Mouse (Mus musculus): ENCODE results near the gene Des. TPM values are rescaled to one million over a fixed set of nuclear protein-coding genes. Genes with fewer than 3 reads are reported as not detected.

The Des gene
- polyA plus RNA-seq, 1 experiment = 23.3 TPM

- no peak overlapping the region for H3K4me3 ChIP-seq (ENCODE audit: low read depth, low read length)
- no peaks in the 10 kb centered on the region for H3K9me3 ChIP-seq (replicated peaks; ENCODE audit: control insufficient read depth, insufficient read depth, low read length, poor library complexity, severe bottlenecking)
- no peaks in the 10 kb centered on the region for H3K36me3 ChIP-seq (ENCODE audit: control insufficient read depth, insufficient read depth, low read length, poor library complexity, severe bottlenecking)
- no peak overlapping the region for H3K9ac ChIP-seq (ENCODE audit: low read depth, poor library complexity, severe bottlenecking)
- TF ChIP-seq POLR2A (IDR thresholded peaks at IDR 0.05; ENCODE audit: insufficient read depth, low read length) = no peak
- TF ChIP-seq EP300 (IDR thresholded peaks at IDR 0.05; ENCODE audit: insufficient read depth, low read depth, low read length) = no peak
- TF ChIP-seq CTCF (IDR thresholded peaks at IDR 0.05; ENCODE audit: low read depth, low read length) = no peak
- no peaks in the 10 kb centered on the region for H3K27me3 ChIP-seq (ENCODE audit: control insufficient read depth, insufficient read depth, low read length, poor library complexity, severe bottlenecking)
- H3K4me1 ChIP-seq (ENCODE audit: control insufficient read depth, insufficient read depth, low read length) = no peaks in the 10 kb centered on the region
- no peak overlapping the region for H3K27ac ChIP-seq (ENCODE audit: insufficient read depth, low read length)
These were observed 23.7 kb upstream of the Des start for GRCm38 (mm10) chr1:75336461-75336860.

GRCm38 (mm10) chr1:75337097-75337496 is 23.0 kb upstream of the Des start:
- Histone ChIP-seq H3K9me3 (replicated peaks; ENCODE audit: control insufficient read depth, insufficient read depth, low read length, poor library complexity, severe bottlenecking) (no peaks in the 10 kb centered on the region), H3K9ac (ENCODE audit: low read depth, poor library complexity, severe bottlenecking) (no peak overlapping the region), H3K36me3 (ENCODE audit: control insufficient read depth, insufficient read depth, low read length, poor library complexity, severe bottlenecking) (no peaks in the 10 kb centered on the region), H3K4me1 (ENCODE audit: control insufficient read depth, insufficient read depth, low read length) (no peaks in the 10 kb centered on the region), H3K27ac (ENCODE audit: insufficient read depth, low read length) (no peak overlapping the region), H3K27me3 (ENCODE audit: control insufficient read depth, insufficient read depth, low read length, poor library complexity, severe bottlenecking) (no peaks in the 10 kb centered on the region), H3K4me3 (ENCODE audit: low read depth, low read length) (no peak overlapping the region)
- TF ChIP-seq POLR2A (IDR thresholded peaks at IDR 0.05; ENCODE audit: insufficient read depth, low read length) = no peak
- TF ChIP-seq EP300 (IDR thresholded peaks at IDR 0.05; ENCODE audit: insufficient read depth, low read depth, low read length) = no peak
- no peak for TF ChIP-seq CTCF (IDR thresholded peaks at IDR 0.05; ENCODE audit: low read depth, low read length)

DNA sequence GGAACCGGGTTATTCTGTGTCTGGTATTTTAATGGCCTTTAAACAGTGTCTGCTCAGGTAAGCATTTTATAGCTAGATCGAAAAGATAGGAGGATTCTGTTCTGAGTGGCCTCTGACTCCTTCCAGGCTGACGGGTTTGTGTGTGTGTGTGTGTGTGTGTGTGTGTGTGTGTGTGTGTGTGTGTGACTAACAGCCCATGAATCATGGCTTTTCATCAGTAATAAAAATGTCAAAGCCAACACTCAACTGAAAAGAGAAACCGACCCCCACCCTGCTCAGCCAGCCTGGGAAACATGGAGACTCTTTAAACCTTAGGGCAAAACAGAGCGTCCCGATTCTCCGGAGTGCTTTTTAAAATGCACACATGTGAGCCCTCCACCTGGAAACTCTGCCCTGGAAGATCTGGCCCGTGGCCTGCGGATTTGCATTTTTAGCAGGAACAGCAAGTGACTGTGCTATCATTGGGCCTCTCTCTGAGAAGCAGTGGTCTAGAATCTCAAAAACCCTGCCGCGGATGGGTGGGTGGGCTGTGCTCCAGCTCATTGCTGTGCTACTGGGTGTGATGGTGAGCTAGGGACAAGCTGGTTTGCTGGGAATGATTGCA is 21.9 kb upstream of the Des start:
- Histone ChIP-seq H3K4me1 (ENCODE audit: control insufficient read depth, insufficient read depth, low read length) (no peaks in the 10 kb centered on the region), H3K36me3 (ENCODE audit: control insufficient read depth, insufficient read depth, low read length, poor library complexity, severe bottlenecking) (no peaks in the 10 kb centered on the region), H3K27me3 (ENCODE audit: control insufficient read depth, insufficient read depth, low read length, poor library complexity, severe bottlenecking) (no peaks in the 10 kb centered on the region), H3K9ac (ENCODE audit: low read depth, poor library complexity, severe bottlenecking) (no peak overlapping the region), H3K9me3 (replicated peaks; ENCODE audit: control insufficient read depth, insufficient read depth, low read length, poor library complexity, severe bottlenecking) (no peaks in the 10 kb centered on the region), H3K4me3 (ENCODE audit: low read depth, low read length) (no peak overlapping the region), H3K27ac (ENCODE audit: insufficient read depth, low read length) (no peak overlapping the region)
- TF ChIP-seq CTCF (IDR thresholded peaks at IDR 0.05; ENCODE audit: low read depth, low read length) (no peak), POLR2A (IDR thresholded peaks at IDR 0.05; ENCODE audit: insufficient read depth, low read length) (no peak), EP300 (IDR thresholded peaks at IDR 0.05; ENCODE audit: insufficient read depth, low read depth, low read length) (no peak)

GRCm38 (mm10) chr1:75339337-75339736 is 20.8 kb upstream of the Des start:
- H3K4me1 ChIP-seq (ENCODE audit: control insufficient read depth, insufficient read depth, low read length) = peaks cover 2% of the 10 kb centered on the region
- no peak for TF ChIP-seq POLR2A (IDR thresholded peaks at IDR 0.05; ENCODE audit: insufficient read depth, low read length)
- no peak for TF ChIP-seq CTCF (IDR thresholded peaks at IDR 0.05; ENCODE audit: low read depth, low read length)
- no peak for TF ChIP-seq EP300 (IDR thresholded peaks at IDR 0.05; ENCODE audit: insufficient read depth, low read depth, low read length)
- no peaks in the 10 kb centered on the region for H3K36me3 ChIP-seq (ENCODE audit: control insufficient read depth, insufficient read depth, low read length, poor library complexity, severe bottlenecking)
- H3K9ac ChIP-seq (ENCODE audit: low read depth, poor library complexity, severe bottlenecking) = no peak overlapping the region
- H3K9me3 ChIP-seq (replicated peaks; ENCODE audit: control insufficient read depth, insufficient read depth, low read length, poor library complexity, severe bottlenecking) = no peaks in the 10 kb centered on the region
- no peak overlapping the region for H3K27ac ChIP-seq (ENCODE audit: insufficient read depth, low read length)
- H3K4me3 ChIP-seq (ENCODE audit: low read depth, low read length) = no peak overlapping the region
- H3K27me3 ChIP-seq (ENCODE audit: control insufficient read depth, insufficient read depth, low read length, poor library complexity, severe bottlenecking) = no peaks in the 10 kb centered on the region

GRCm38 (mm10) chr1:75340519-75340918 is 19.6 kb upstream of the Des start:
- Histone ChIP-seq H3K4me1 (ENCODE audit: control insufficient read depth, insufficient read depth, low read length) (peaks cover 2% of the 10 kb centered on the region), H3K27ac (ENCODE audit: insufficient read depth, low read length) (no peak overlapping the region), H3K9me3 (replicated peaks; ENCODE audit: control insufficient read depth, insufficient read depth, low read length, poor library complexity, severe bottlenecking) (no peaks in the 10 kb centered on the region), H3K4me3 (ENCODE audit: low read depth, low read length) (no peak overlapping the region), H3K36me3 (ENCODE audit: control insufficient read depth, insufficient read depth, low read length, poor library complexity, severe bottlenecking) (no peaks in the 10 kb centered on the region), H3K27me3 (ENCODE audit: control insufficient read depth, insufficient read depth, low read length, poor library complexity, severe bottlenecking) (no peaks in the 10 kb centered on the region), H3K9ac (ENCODE audit: low read depth, poor library complexity, severe bottlenecking) (no peak overlapping the region)
- TF ChIP-seq POLR2A (IDR thresholded peaks at IDR 0.05; ENCODE audit: insufficient read depth, low read length) (no peak), EP300 (IDR thresholded peaks at IDR 0.05; ENCODE audit: insufficient read depth, low read depth, low read length) (no peak), CTCF (IDR thresholded peaks at IDR 0.05; ENCODE audit: low read depth, low read length) (no peak)

GRCm38 (mm10) chr1:75342874-75343416 is 17.2 kb upstream of the Des start:
- Histone ChIP-seq H3K27me3 (ENCODE audit: control insufficient read depth, insufficient read depth, low read length, poor library complexity, severe bottlenecking) (no peaks in the 10 kb centered on the region), H3K9ac (ENCODE audit: low read depth, poor library complexity, severe bottlenecking) (no peak overlapping the region), H3K4me1 (ENCODE audit: control insufficient read depth, insufficient read depth, low read length) (peaks cover 3% of the 10 kb centered on the region), H3K9me3 (replicated peaks; ENCODE audit: control insufficient read depth, insufficient read depth, low read length, poor library complexity, severe bottlenecking) (no peaks in the 10 kb centered on the region), H3K36me3 (ENCODE audit: control insufficient read depth, insufficient read depth, low read length, poor library complexity, severe bottlenecking) (no peaks in the 10 kb centered on the region), H3K27ac (ENCODE audit: insufficient read depth, low read length) (no peak overlapping the region), H3K4me3 (ENCODE audit: low read depth, low read length) (no peak overlapping the region)
- TF ChIP-seq CTCF (IDR thresholded peaks at IDR 0.05; ENCODE audit: low read depth, low read length) = peak; percentile 81
- no peak for TF ChIP-seq EP300 (IDR thresholded peaks at IDR 0.05; ENCODE audit: insufficient read depth, low read depth, low read length)
- no peak for TF ChIP-seq POLR2A (IDR thresholded peaks at IDR 0.05; ENCODE audit: insufficient read depth, low read length)
